Mouse (Mus musculus) kidney, adult 9 months (tissue): ENCODE results near the gene Dot1l.
A peak's percentile ranks its signal among the peaks of the same experiment; 100 is the strongest.

Experiments used
- DNase-seq: peaks from one replicate; pipeline ENCODE4 v3.0.0; 2022

The Dot1l gene

GRCm38 (mm10) chr10:80758651-80759050, 3.6 kb downstream of the Dot1l start:
- DNase-seq, result no peak

- DNase-seq, result peak; percentile 51
Measured at GRCm38 (mm10) chr10:80760596-80761524, 5.9 kb downstream of the Dot1l start.

- DNase-seq, result no peak
Measured at GRCm38 (mm10) chr10:80761821-80762220, 6.8 kb downstream of the Dot1l start.

GRCm38 (mm10) chr10:80763502-80763901, 8.5 kb downstream of the Dot1l start:
- no peak for DNase-seq

GRCm38 (mm10) chr10:80765746-80766145, 10.7 kb downstream of the Dot1l start:
- no peak for DNase-seq

- peak; percentile 55 for DNase-seq
Measured at GRCm38 (mm10) chr10:80766161-80766815, 11.3 kb downstream of the Dot1l start.

- DNase-seq, result no peak
Measured at GRCm38 (mm10) chr10:80768365-80768764, 13.4 kb downstream of the Dot1l start.

- DNase-seq, result no peak
Measured at GRCm38 (mm10) chr10:80773816-80774215, 18.8 kb downstream of the Dot1l start.

GRCm38 (mm10) chr10:80774549-80774948, 19.5 kb downstream of the Dot1l start:
- peak; percentile 81 for DNase-seq

GRCm38 (mm10) chr10:80774981-80775380, 20.0 kb downstream of the Dot1l start:
- no peak for DNase-seq

GRCm38 (mm10) chr10:80775731-80776130, 20.7 kb downstream of the Dot1l start:
- DNase-seq, result no peak

GRCm38 (mm10) chr10:80776358-80776869, 21.4 kb downstream of the Dot1l start:
- no peak for DNase-seq

- no peak for DNase-seq
Measured at GRCm38 (mm10) chr10:80777123-80777522, 22.1 kb downstream of the Dot1l start.

GRCm38 (mm10) chr10:80779565-80779964, 24.6 kb downstream of the Dot1l start:
- no peak for DNase-seq

GRCm38 (mm10) chr10:80784302-80784701, 29.3 kb downstream of the Dot1l start:
- DNase-seq, result no peak

- DNase-seq, result no peak
Measured at GRCm38 (mm10) chr10:80784871-80785270, 29.9 kb downstream of the Dot1l start.

- DNase-seq, result no peak
Measured at GRCm38 (mm10) chr10:80785963-80786362, 31.0 kb downstream of the Dot1l start.

GRCm38 (mm10) chr10:80787517-80787916, 32.5 kb downstream of the Dot1l start:
- DNase-seq, result no peak

GRCm38 (mm10) chr10:80790761-80791404, 35.9 kb downstream of the Dot1l start:
- no peak for DNase-seq

- DNase-seq, result no peak
Measured at GRCm38 (mm10) chr10:80791476-80792174, 36.6 kb downstream of the Dot1l start.

- DNase-seq, result no peak
Measured at GRCm38 (mm10) chr10:80792175-80793032, 37.4 kb downstream of the Dot1l start.
